Mouse (Mus musculus) cerebral cortex, adult 2 months (tissue): Measurements from ENCODE around the gene Srsf10.

Experiments used
- WGBS: fragments of 180-500 bp; shearing (Covaris S2); methylation state at CpG from one replicate; pipeline ENCODE4 v1.1.7; 2018; 5-methylcytosine and 5-hydroxymethylcytosine counted together

Srsf10 gene

DNA sequence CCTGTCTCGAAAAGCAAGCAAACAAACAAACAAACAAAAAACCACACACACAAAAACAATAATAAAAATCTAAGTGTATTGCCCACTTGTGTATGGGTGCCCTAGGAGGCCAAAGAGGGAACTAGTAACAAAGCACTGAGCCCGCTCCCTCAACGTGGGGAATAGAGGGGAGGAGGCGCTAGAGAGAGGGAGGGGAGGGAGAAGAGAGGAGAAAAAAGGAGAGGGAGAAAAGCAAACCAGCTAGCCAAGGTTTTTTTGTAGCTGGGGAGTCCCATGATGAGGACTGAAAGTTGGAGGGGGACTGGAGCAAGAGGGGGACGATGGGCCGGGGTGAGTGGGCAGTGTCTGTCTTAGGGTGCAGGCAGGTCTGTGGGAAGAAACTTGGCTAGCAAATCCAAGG is 467 bp upstream of the Srsf10 start:
- 6% methylated on average over 6 of the region's 6 CpGs for WGBS

GRCm38 (mm10) chr4:135856223-135857091 is 910 bp downstream of the Srsf10 start:
- WGBS, result under 1% methylated on average over 90 of the region's 91 CpGs

DNA sequence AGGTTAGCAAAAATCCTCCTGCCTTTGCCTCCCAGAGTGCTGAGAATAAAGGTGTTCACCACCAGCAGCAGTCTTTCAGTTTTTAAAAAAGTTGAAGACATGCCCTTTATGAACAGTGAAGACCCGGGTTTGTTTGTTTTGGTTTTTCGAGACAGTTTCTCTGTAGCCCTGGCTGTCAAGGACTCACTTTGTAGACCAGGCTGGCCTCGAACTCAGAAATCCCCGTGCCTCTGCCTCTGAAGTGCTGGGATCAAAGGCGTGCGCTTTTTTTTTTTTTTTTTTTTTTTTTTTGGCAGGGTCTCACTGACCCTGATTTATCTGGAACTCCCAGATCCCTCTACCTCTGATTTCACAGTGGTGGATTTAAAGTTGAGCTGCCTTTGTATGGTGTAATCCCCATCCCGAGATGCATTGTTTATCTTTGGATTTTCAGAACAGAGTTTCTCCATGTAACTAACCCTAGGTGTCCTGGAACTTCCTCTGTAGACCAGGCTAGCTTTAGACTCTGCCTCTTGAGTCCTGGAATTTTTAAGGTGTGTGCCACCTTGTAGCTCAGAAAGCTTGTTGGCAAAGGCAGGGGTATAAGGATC is 2.1 kb downstream of the Srsf10 start:
- WGBS, result 12% methylated on average over 7 of the region's 7 CpGs

DNA sequence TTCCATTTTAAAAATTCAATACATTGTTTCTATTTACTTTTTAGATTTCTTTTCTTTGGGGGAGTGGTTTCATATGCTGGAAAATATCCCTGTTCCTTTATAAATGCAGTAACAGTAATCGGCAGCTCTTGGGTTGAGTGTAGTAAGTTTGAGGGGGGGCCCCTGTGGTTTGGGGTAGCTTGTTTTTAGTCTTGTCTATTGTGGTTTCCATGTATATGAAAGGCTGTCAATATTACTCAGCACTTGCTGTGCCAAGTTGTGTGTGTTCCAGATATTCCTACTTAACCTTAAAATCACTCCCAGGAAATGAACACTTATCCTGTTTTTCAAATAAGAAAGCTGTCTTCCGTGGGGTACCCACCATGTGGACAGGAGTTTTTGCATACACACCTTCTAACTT is 13.4 kb downstream of the Srsf10 start:
- 26% methylated on average over 2 of the region's 2 CpGs for WGBS

- WGBS, result 14% methylated on average over 2 of the region's 2 CpGs
These were observed 14.9 kb downstream of the Srsf10 start for GRCm38 (mm10) chr4:135870227-135871023.

- 26% methylated on average over 3 of the region's 3 CpGs for WGBS
These were observed 16.5 kb downstream of the Srsf10 start for GRCm38 (mm10) chr4:135872015-135872414.

- WGBS, result 3% methylated on average over 17 of the region's 17 CpGs
These were observed 17.2 kb downstream of the Srsf10 start for GRCm38 (mm10) chr4:135872589-135873391.

- under 1% methylated on average over 59 of the region's 60 CpGs for WGBS
These were observed 18.1 kb downstream of the Srsf10 start, which contains the start of gene Pnrc2 for GRCm38 (mm10) chr4:135873526-135874202. Gene Pnrc2, minus strand, starts transcription at chr4:135873850.

GRCm38 (mm10) chr4:135874564-135875535 is 19.3 kb downstream of the Srsf10 start:
- 69% methylated on average over 10 of the region's 10 CpGs for WGBS

- 30% methylated on average over 7 of the region's 7 CpGs for WGBS
These were observed 20.0 kb downstream of the Srsf10 start for GRCm38 (mm10) chr4:135875546-135875945.

DNA sequence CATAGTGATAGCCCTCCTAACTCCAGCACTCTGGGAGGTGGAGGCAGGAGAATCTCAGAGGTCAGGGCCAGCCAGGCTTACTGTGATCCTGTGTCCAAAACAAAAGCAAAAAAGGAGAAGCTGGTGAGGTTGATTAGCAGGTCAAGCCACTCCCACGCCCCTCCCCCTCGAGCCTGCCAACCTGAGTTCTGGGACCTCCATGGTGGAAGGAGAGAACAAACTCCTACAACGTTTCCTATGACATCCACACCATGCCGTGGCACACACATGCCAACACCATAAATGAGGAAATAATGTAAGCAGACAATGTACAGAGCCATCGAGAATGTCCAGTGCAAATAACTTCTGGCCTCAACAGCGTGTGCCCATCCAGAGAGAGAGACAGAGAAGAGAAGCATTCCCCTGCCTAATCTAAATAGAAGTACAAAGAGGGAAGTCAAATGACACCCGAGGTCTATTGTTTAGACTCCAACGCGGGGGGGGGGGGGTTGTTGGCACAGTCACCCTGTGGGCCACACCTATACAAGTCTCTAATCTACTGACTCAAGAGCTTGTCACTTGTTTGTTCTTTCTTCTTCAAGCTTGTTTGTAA is 20.5 kb downstream of the Srsf10 start:
- 7% methylated on average over 9 of the region's 9 CpGs for WGBS

DNA sequence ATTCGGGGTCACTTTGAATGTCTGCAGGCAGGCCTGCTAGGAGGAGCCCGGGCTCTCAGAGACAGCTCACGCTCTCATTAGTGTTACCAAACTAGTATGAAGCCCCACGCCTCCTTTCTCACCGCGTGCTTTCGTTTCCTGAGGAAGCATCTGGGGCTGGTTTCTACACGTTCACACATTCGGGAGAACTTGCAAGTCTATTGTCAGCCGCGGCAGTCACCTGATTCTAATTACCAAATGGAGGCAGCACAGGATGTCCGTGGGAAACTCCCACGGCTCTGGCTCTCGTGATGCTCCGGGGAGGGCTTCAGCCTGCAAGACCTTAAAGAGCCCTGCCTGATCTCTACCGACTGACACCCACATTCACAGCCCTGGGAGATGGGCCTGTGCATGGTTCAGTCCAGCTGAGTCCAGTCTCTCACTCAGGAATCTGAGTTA is 21.1 kb downstream of the Srsf10 start:
- under 1% methylated on average over 16 of the region's 16 CpGs for WGBS

DNA sequence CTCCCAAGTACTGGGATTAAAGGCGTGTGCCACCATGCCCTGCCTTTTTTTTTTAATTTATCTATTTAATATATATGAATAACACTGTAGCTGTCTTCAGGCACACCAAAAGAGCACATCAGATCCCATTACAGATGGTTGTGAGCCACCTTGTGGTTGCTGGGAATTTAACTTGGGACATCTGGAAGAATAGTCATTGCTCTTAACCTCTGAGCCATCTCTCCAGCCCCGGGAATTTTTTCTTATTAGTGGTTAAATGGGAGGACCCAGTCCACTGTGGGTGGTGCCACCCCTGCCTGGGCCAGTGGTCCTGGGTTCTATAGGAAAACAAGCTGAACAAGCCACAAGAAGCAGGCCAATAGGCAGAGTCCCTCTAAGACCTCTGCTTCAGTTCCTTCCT is 22.2 kb downstream of the Srsf10 start:
- WGBS, result 66% methylated on average over 2 of the region's 2 CpGs

GRCm38 (mm10) chr4:135879021-135879420 is 23.5 kb downstream of the Srsf10 start:
- WGBS, result 73% methylated on average over 6 of the region's 6 CpGs

DNA sequence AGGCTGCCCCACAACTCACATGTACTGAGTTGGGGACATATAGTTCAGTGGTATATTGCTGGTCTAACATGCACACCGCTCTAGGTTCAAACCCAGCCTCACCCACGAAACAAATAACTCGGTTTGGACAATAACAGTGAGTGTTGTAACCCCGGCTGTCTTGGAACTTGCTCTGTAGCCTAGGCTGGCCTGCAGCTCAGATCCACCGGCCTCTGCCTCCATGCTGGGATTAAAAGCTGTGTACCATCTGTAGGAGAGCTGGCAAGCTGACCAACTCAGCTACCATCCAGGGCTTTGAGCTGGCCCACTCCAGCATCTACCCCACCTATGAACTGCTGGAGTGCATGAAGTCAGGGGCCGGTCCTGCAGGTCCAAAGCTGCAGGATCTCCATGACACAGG is 24.5 kb downstream of the Srsf10 start:
- WGBS, result 96% methylated on average over 6 of the region's 6 CpGs

GRCm38 (mm10) chr4:135880576-135880975 is 25.0 kb downstream of the Srsf10 start:
- WGBS, result 96% methylated on average over 10 of the region's 10 CpGs

GRCm38 (mm10) chr4:135882023-135882422 is 26.5 kb downstream of the Srsf10 start:
- 86% methylated on average over 6 of the region's 6 CpGs for WGBS

GRCm38 (mm10) chr4:135883401-135883851 is 27.9 kb downstream of the Srsf10 start:
- 62% methylated on average over 10 of the region's 10 CpGs for WGBS

- 79% methylated on average over 7 of the region's 7 CpGs for WGBS
These were observed 28.5 kb downstream of the Srsf10 start for GRCm38 (mm10) chr4:135883881-135884516.
